ENCODE assay signal across 11 mouse cellular contexts in genomic region chr4:10707658-10708056, GRCm38 (mm10).
A peak's percentile ranks its signal among the peaks of the same experiment; 100 is the strongest.
DNase-seq lines count a peak whose midpoint lies in the region; ATAC-seq lines count a peak whose summit lies in the region.
"Had no signal": no experiment of that assay in that cellular context is flagged by ENCODE, and none has a peak within 500 bp of the region (broad histone marks: within the 10 kb centered on the region; RNA-seq: fewer than 3 reads in every experiment).

No protein-coding gene starts in this region.

- WGBS in forebrain, embryonic 15.5 days = 21% methylated on average over 2 of the region's 2 CpGs
- 42% methylated on average over 2 of the region's 2 CpGs for WGBS in forebrain, embryonic 12.5 days
- WGBS in limb, embryonic 13.5 days = 17% methylated on average over 2 of the region's 2 CpGs
- WGBS in limb, embryonic 10.5 days = 57% methylated on average over 2 of the region's 2 CpGs

- H3K9ac ChIP-seq in forebrain, embryonic 15.5 days (replicated peaks) = no peak overlapping the region
- H3K9ac ChIP-seq in forebrain, embryonic 12.5 days = no peak overlapping the region
- no peak overlapping the region for H3K9ac ChIP-seq in limb, embryonic 13.5 days
- H3K9ac ChIP-seq: heart, embryonic 15.5 days had no signal

- H3K36me3 ChIP-seq in forebrain, embryonic 15.5 days = no peaks in the 10 kb centered on the region
- H3K36me3 ChIP-seq in forebrain, embryonic 12.5 days (replicated peaks) = no peaks in the 10 kb centered on the region
- H3K36me3 ChIP-seq in limb, embryonic 13.5 days = no peaks in the 10 kb centered on the region
- no peaks in the 10 kb centered on the region for H3K36me3 ChIP-seq in limb, embryonic 10.5 days
- H3K36me3 ChIP-seq: heart, embryonic 15.5 days had no signal

- no peaks in the 10 kb centered on the region for H3K9me3 ChIP-seq in forebrain, embryonic 15.5 days
- H3K9me3 ChIP-seq in forebrain, embryonic 12.5 days = no peaks in the 10 kb centered on the region
- no peaks in the 10 kb centered on the region for H3K9me3 ChIP-seq in limb, embryonic 13.5 days
- no peaks in the 10 kb centered on the region for H3K9me3 ChIP-seq in limb, embryonic 10.5 days (replicated peaks)
- H3K9me3 ChIP-seq: heart, embryonic 15.5 days had no signal

- ATAC-seq in forebrain, embryonic 15.5 days (replicated peaks) = 0 out of 2 replicates have a peak, but pooled peaks have one; percentile 46
- ATAC-seq in forebrain, embryonic 12.5 days (ENCODE audit: low FRiP score) = no peak
- peak; percentile 76; the same call in 1 of the 2 replicates for ATAC-seq in limb, embryonic 13.5 days (ENCODE audit: low FRiP score, low read depth)
- ATAC-seq in hematopoietic stem cell, adult 5-6 weeks (replicated peaks in 1 of 2; ENCODE audit: insufficient read depth in 1 of 2, low FRiP score in 2 of 2, low TSS enrichment in 1 of 2, low read depth in 1 of 2, poor library complexity in 2 of 2, severe bottlenecking in 2 of 2) = peak; percentile 38 to 39; a peak in 2 of 4 replicates
- ATAC-seq: midbrain, embryonic 16.5 days had no signal

- no peak overlapping the region for H3K4me2 ChIP-seq in forebrain, embryonic 15.5 days (replicated peaks)
- no peak overlapping the region for H3K4me2 ChIP-seq in forebrain, embryonic 12.5 days
- no peak overlapping the region for H3K4me2 ChIP-seq in limb, embryonic 13.5 days (replicated peaks)
- H3K4me2 ChIP-seq: heart, embryonic 15.5 days; liver, embryonic 11.5 days had no signal

- no peak overlapping the region for H3K4me3 ChIP-seq in forebrain, embryonic 15.5 days
- no peak overlapping the region for H3K4me3 ChIP-seq in forebrain, embryonic 12.5 days (replicated peaks)
- no peak overlapping the region for H3K4me3 ChIP-seq in limb, embryonic 13.5 days
- no peak overlapping the region for H3K4me3 ChIP-seq in limb, embryonic 10.5 days
- H3K4me3 ChIP-seq: heart, embryonic 15.5 days had no signal

- H3K27ac ChIP-seq in forebrain, embryonic 15.5 days (replicated peaks) = no peak overlapping the region
- no peak overlapping the region for H3K27ac ChIP-seq in forebrain, embryonic 12.5 days
- H3K27ac ChIP-seq in limb, embryonic 13.5 days = no peak overlapping the region
- H3K27ac ChIP-seq in limb, embryonic 10.5 days = no peak overlapping the region
- H3K27ac ChIP-seq: heart, embryonic 15.5 days had no signal

- H3K4me1 ChIP-seq in forebrain, embryonic 15.5 days = no peaks in the 10 kb centered on the region
- no peaks in the 10 kb centered on the region for H3K4me1 ChIP-seq in forebrain, embryonic 12.5 days
- peaks cover 25% of the 10 kb centered on the region for H3K4me1 ChIP-seq in limb, embryonic 13.5 days
- H3K4me1 ChIP-seq in limb, embryonic 10.5 days = peaks cover 6% of the 10 kb centered on the region; the same call in 1 of the 2 replicates

- no peaks in the 10 kb centered on the region for H3K27me3 ChIP-seq in forebrain, embryonic 15.5 days
- no peaks in the 10 kb centered on the region for H3K27me3 ChIP-seq in forebrain, embryonic 12.5 days
- no peaks in the 10 kb centered on the region for H3K27me3 ChIP-seq in limb, embryonic 13.5 days
- no peaks in the 10 kb centered on the region for H3K27me3 ChIP-seq in limb, embryonic 10.5 days (ENCODE audit: low read depth, poor library complexity, severe bottlenecking)
- H3K27me3 ChIP-seq: heart, embryonic 15.5 days had no signal

- no peak for DNase-seq in limb, embryonic 10.5 days (ENCODE audit: low spot score)
- DNase-seq in adrenal gland, postnatal 10 days = peak; percentile 86
- DNase-seq in lung, postnatal 25 days (ENCODE audit: low spot score) = no peak
- DNase-seq in gastrocnemius, postnatal 10 days = no peak
